8 mouse cellular contexts compared by ENCODE assay signal in genomic region chr9:107377961-107378512, GRCm38 (mm10). TPM values are rescaled to one million over a fixed set of nuclear protein-coding genes. Genes with fewer than 3 reads are reported as not detected.
DNase-seq lines count a peak whose midpoint lies in the region; ATAC-seq and TF ChIP-seq lines count a peak whose summit lies in the region.

No protein-coding gene starts in this region.

- no peaks in the 10 kb centered on the region for H3K36me3 ChIP-seq in E14TG2a.4 (ENCODE audit: insufficient read depth, low read length)
- no peaks in the 10 kb centered on the region for H3K36me3 ChIP-seq in embryonic facial prominence, embryonic 12.5 days
- H3K36me3 ChIP-seq in kidney, embryonic 16.5 days (ENCODE audit: insufficient read depth, low read length) = no peaks in the 10 kb centered on the region

- H3K27me3 ChIP-seq in E14TG2a.4 (ENCODE audit: insufficient read depth, low read length) = peaks cover 71% of the 10 kb centered on the region
- H3K27me3 ChIP-seq in embryonic facial prominence, embryonic 12.5 days = peaks cover 86% of the 10 kb centered on the region
- H3K27me3 ChIP-seq in kidney, embryonic 16.5 days (ENCODE audit: insufficient read depth, low read length) = peaks cover 73% of the 10 kb centered on the region

- H3K9me3 ChIP-seq in E14TG2a.4 (ENCODE audit: low read length) = no peaks in the 10 kb centered on the region
- H3K9me3 ChIP-seq in embryonic facial prominence, embryonic 12.5 days = no peaks in the 10 kb centered on the region
- H3K9me3 ChIP-seq in kidney, embryonic 16.5 days (ENCODE audit: low read length) = no peaks in the 10 kb centered on the region

- peak; percentile 28 for DNase-seq in adrenal gland, postnatal 14 days
- DNase-seq in adrenal gland, postnatal 10 days = no peak
- DNase-seq in neural tube, embryonic 10.5 days (ENCODE audit: extremely low spot score, low spot score) = peak; percentile 63
- no peak for DNase-seq in thymus, postnatal 0 days (ENCODE audit: low spot score)
- no peak for DNase-seq in natural killer cell, adult 2 months (ENCODE audit: low spot score in 2 of 2)

- peaks cover 54% of the 10 kb centered on the region for H3K4me1 ChIP-seq in E14TG2a.4 (replicated peaks; ENCODE audit: low read depth, low read length)
- H3K4me1 ChIP-seq in embryonic facial prominence, embryonic 12.5 days = no peaks in the 10 kb centered on the region
- H3K4me1 ChIP-seq in kidney, embryonic 16.5 days (ENCODE audit: insufficient read depth, low read length) = peaks cover 10% of the 10 kb centered on the region; the same call in 1 of the 2 replicates

- ATAC-seq in embryonic facial prominence, embryonic 12.5 days (ENCODE audit: insufficient number of reproducible peaks, insufficient read depth, low FRiP score, low TSS enrichment) = no peak
- peak; percentile 63 for ATAC-seq in kidney, embryonic 16.5 days (ENCODE audit: low FRiP score, low TSS enrichment)

- H3K4me2 ChIP-seq in embryonic facial prominence, embryonic 12.5 days (replicated peaks) = peak overlapping the region; percentile 52
- H3K4me2 ChIP-seq in kidney, embryonic 16.5 days (replicated peaks; ENCODE audit: low read depth, low read length) = peak overlapping the region; percentile 73

- TF ChIP-seq CTCF in E14TG2a.4 (conservative IDR thresholded peaks at IDR 0.05; ENCODE audit: low read length) = no peak

- H3K4me3 ChIP-seq in E14TG2a.4 (replicated peaks; ENCODE audit: low read length) = peak overlapping the region; percentile 73
- H3K4me3 ChIP-seq in embryonic facial prominence, embryonic 12.5 days = peak overlapping the region; percentile 38
- H3K4me3 ChIP-seq in kidney, embryonic 16.5 days (ENCODE audit: low read length) = peak overlapping the region; percentile 47

- no peak overlapping the region for H3K27ac ChIP-seq in embryonic facial prominence, embryonic 12.5 days
- H3K27ac ChIP-seq in kidney, embryonic 16.5 days (ENCODE audit: low read length) = no peak overlapping the region

- H3K9ac ChIP-seq in embryonic facial prominence, embryonic 12.5 days = peak overlapping the region; percentile 15; the same call in 1 of the 2 replicates
- no peak overlapping the region for H3K9ac ChIP-seq in kidney, embryonic 16.5 days (replicated peaks; ENCODE audit: low read length)

- WGBS in embryonic facial prominence, embryonic 12.5 days = under 1% methylated on average over 35 of the region's 35 CpGs
- WGBS in kidney, embryonic 16.5 days = under 1% methylated on average over 35 of the region's 35 CpGs

RNA-seq across cellular contexts. Expression of gene Cacna2d2, which starts 21.4 kb away (rescaled TPM):
- 5.1 and 6.6 TPM in 2 replicates for total RNA-seq in adrenal gland, postnatal 14 days (2021)
- 1 to 10 TPM; 4.1 to 4.7 TPM for total RNA-seq in adrenal gland, postnatal 10 days (2021)
- 1.1 and 1.2 TPM in 2 replicates for polyA plus RNA-seq in embryonic facial prominence, embryonic 12.5 days (2016; fragmentation: Nextera tagmentation; extraction: Ambion mirVana)
- 0.74 and 0.95 TPM in 2 replicates for polyA plus RNA-seq in kidney, embryonic 16.5 days (2015; fragmentation: Nextera tagmentation; extraction: Ambion mirVana)
- polyA plus RNA-seq in thymus, postnatal 0 days (2015; fragmentation: Nextera tagmentation; extraction: Ambion mirVana) = 0.31 and 0.35 TPM in 2 replicates

RNA-seq across cellular contexts. Expression of gene 6430571L13Rik, which starts 37.6 kb away (rescaled TPM):
- total RNA-seq in adrenal gland, postnatal 14 days (2021) = 2.3 and 2.8 TPM in 2 replicates
- 10 to 100 TPM in 1 of 2 experiments, 1 to 10 TPM in 1; 4.0 to 10.9 TPM for total RNA-seq in adrenal gland, postnatal 10 days (2021)
- 1.4 and 1.8 TPM in 2 replicates for polyA plus RNA-seq in embryonic facial prominence, embryonic 12.5 days (2016; fragmentation: Nextera tagmentation; extraction: Ambion mirVana)
- 0.82 and 1.2 TPM in 2 replicates for polyA plus RNA-seq in kidney, embryonic 16.5 days (2015; fragmentation: Nextera tagmentation; extraction: Ambion mirVana)
- 0.42 and 0.51 TPM in 2 replicates for polyA plus RNA-seq in thymus, postnatal 0 days (2015; fragmentation: Nextera tagmentation; extraction: Ambion mirVana)

RNA-seq across cellular contexts. Expression of gene Hemk1, which starts 39.9 kb away (rescaled TPM):
- 23.1 and 23.9 TPM in 2 replicates for total RNA-seq in adrenal gland, postnatal 14 days (2021)
- total RNA-seq in adrenal gland, postnatal 10 days (2021) = 10 to 100 TPM; 24.1 to 33.5 TPM
- polyA plus RNA-seq in embryonic facial prominence, embryonic 12.5 days (2016; fragmentation: Nextera tagmentation; extraction: Ambion mirVana) = 12.4 and 13.2 TPM in 2 replicates
- 12.6 and 13.2 TPM in 2 replicates for polyA plus RNA-seq in kidney, embryonic 16.5 days (2015; fragmentation: Nextera tagmentation; extraction: Ambion mirVana)
- polyA plus RNA-seq in thymus, postnatal 0 days (2015; fragmentation: Nextera tagmentation; extraction: Ambion mirVana) = 5.7 and 6.2 TPM in 2 replicates

Comparison
In these comparisons a context has a peak if more than half of its experiments do, and no peak if none do; other contexts are left out.
1. DNase-seq: peak in adrenal gland, postnatal 14 days (single experiment) and neural tube, embryonic 10.5 days (single experiment); none in adrenal gland, postnatal 10 days (single experiment), thymus, postnatal 0 days (single experiment) and natural killer cell, adult 2 months (0 of 2).
2. Peak in every context shown above with its lines, with median percentiles within 50 percentile points of each other: H3K4me3 ChIP-seq.